Mouse (Mus musculus): ENCODE data around the gene Garnl3. TPM values are rescaled to one million over a fixed set of nuclear protein-coding genes. Genes with fewer than 3 reads are reported as not detected.

The Garnl3 gene
- polyA plus RNA-seq, 1 experiment from 2014 or later = 10.7 TPM

DNA sequence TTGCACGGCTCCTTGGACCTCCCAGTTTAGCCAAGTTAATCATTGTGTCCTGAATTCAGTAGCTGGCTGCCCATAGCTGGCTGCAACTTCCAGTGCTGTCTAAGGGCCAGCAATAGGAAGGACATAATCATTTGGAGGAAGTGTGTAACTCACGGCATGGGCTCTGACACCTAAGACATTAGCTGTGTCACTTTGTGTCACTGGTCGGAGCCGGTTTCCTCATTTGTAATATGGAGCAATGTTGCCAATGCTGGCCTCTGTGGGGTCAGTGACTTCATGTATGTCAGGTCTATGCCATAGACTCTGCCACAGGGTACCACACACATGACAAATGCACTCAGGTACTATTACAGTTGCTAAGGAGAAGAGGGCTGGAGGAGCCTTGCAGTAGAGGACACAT lies 171.2 kb downstream of the Garnl3 start:
- WGBS = 86% methylated on average over 4 of the region's 4 CpGs
- Histone ChIP-seq H3K36me3 (peaks cover 37% of the 10 kb centered on the region), H3K4me2 (replicated peaks) (peak overlapping the region; percentile 58), H3K4me1 (peaks cover 34% of the 10 kb centered on the region), H3K9me3 (replicated peaks) (no peaks in the 10 kb centered on the region), H3K27ac (replicated peaks) (no peak overlapping the region), H3K27me3 (no peaks in the 10 kb centered on the region), H3K9ac (peak overlapping the region; percentile 52; the same call in 1 of the 2 replicates), H3K4me3 (replicated peaks) (peak overlapping the region; percentile 64; the same call in 1 of the 2 replicates)
- no peak for ATAC-seq (ENCODE audit: insufficient number of reproducible peaks, low FRiP score, low TSS enrichment, low read depth)

DNA sequence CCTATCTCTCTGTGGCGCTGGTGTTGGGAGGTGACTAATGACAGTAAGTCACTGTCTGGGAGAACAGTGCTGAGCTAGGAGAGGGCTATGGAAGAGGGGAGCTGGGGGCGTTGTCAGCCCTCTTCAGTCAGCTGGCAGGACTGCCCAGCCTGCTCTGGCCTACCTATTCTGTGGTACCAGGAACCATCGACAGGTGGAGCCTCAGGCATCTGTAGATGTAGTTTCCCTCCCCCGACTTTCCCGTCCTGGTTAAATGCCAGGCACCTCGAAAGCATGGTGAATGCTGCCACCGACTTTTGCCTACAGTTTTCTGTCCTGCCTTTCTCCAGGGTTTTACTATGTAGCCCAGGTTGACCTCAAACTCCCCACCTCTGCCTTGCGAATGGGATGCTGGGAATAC lies 174.1 kb downstream of the Garnl3 start:
- peaks cover 36% of the 10 kb centered on the region for H3K36me3 ChIP-seq
- peaks cover 9% of the 10 kb centered on the region for H3K4me1 ChIP-seq
- H3K27ac ChIP-seq (replicated peaks) = no peak overlapping the region
- 57% methylated on average over 8 of the region's 8 CpGs for WGBS
- no peaks in the 10 kb centered on the region for H3K9me3 ChIP-seq (replicated peaks)
- no peak overlapping the region for H3K9ac ChIP-seq
- no peak overlapping the region for H3K4me2 ChIP-seq (replicated peaks)
- no peaks in the 10 kb centered on the region for H3K27me3 ChIP-seq
- no peak for ATAC-seq (ENCODE audit: insufficient number of reproducible peaks, low FRiP score, low TSS enrichment, low read depth)
- no peak overlapping the region for H3K4me3 ChIP-seq (replicated peaks)

DNA sequence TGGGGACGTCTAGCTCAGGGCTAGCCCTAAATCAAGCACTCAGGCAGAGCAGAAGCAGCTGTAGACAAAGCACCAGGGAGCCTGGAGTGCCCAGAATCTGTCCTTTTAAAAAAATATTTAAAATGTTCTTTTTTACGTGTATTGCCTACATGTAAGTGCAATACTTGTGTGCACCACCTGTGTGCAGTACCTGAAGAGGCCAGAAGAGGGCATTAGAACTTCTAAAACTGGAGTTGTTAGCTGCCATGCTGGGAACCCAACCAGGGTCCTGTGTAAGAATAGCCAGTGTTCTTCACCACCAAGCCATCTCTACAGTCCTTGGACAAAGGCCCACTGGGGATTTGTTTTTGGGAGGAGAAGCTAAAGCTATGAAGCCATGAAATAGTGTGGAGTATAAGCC lies 176.9 kb downstream of the Garnl3 start:
- Histone ChIP-seq H3K4me1 (no peaks in the 10 kb centered on the region), H3K27ac (replicated peaks) (no peak overlapping the region), H3K9ac (no peak overlapping the region), H3K27me3 (no peaks in the 10 kb centered on the region), H3K4me2 (replicated peaks) (no peak overlapping the region), H3K9me3 (replicated peaks) (no peaks in the 10 kb centered on the region), H3K36me3 (peaks cover 52% of the 10 kb centered on the region), H3K4me3 (replicated peaks) (no peak overlapping the region)
- 91% methylated on average over 2 of the region's 2 CpGs for WGBS
- no peak for ATAC-seq (ENCODE audit: insufficient number of reproducible peaks, low FRiP score, low TSS enrichment, low read depth)

DNA sequence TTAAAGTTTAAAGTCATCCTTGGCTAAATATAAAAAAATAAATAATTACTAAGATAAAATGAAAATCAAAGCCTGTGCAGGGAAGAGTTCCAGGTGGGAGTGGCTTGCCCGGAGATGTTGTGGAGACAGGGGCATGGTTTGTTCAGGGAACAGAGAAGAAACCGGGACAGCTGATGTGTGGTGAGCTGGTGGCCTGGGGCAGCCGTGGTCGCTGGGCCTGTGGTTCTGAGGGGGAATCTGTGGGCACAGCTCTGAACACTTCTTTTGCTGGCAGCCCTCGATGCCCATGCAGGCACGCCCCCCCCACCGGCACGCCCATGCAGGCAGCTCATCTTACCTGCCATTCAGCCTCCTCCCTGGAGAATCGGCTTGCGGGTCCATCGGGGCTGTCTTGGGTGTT lies 184.0 kb downstream of the Garnl3 start:
- ATAC-seq (ENCODE audit: insufficient number of reproducible peaks, low FRiP score, low TSS enrichment, low read depth) = no peak; the same call in 1 of the 2 replicates
- H3K4me1 ChIP-seq = no peaks in the 10 kb centered on the region
- peaks cover 59% of the 10 kb centered on the region for H3K36me3 ChIP-seq
- H3K4me2 ChIP-seq (replicated peaks) = no peak overlapping the region
- no peak overlapping the region for H3K4me3 ChIP-seq (replicated peaks)
- no peak overlapping the region for H3K27ac ChIP-seq (replicated peaks)
- H3K27me3 ChIP-seq = no peaks in the 10 kb centered on the region
- WGBS = 71% methylated on average over 11 of the region's 11 CpGs
- H3K9ac ChIP-seq = no peak overlapping the region
- no peaks in the 10 kb centered on the region for H3K9me3 ChIP-seq (replicated peaks)

DNA sequence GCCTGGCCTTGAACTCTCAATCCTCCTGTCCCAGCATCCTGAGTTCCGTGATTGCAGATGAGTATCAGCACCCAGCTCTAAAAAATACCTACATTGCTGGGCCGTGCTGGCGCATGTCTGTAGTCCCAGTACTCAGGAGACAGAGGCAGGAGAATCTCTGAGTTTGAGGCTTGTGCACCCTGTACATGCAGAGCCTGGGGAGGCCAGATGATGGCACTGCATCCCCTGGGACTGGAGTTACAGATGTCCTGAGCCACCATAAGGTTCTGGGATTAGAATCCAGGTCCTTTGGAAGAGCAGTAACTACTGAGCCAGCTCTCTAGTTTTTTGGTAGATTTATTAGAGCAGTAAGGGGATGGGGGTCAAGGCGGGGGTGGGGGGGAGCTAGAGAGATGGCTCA lies 191.0 kb downstream of the Garnl3 start:
- H3K4me2 ChIP-seq (replicated peaks) = no peak overlapping the region
- no peaks in the 10 kb centered on the region for H3K4me1 ChIP-seq
- no peaks in the 10 kb centered on the region for H3K27me3 ChIP-seq
- 95% methylated on average over 4 of the region's 4 CpGs for WGBS
- no peak overlapping the region for H3K9ac ChIP-seq
- H3K36me3 ChIP-seq = peaks cover 70% of the 10 kb centered on the region
- no peak for ATAC-seq (ENCODE audit: insufficient number of reproducible peaks, low FRiP score, low TSS enrichment, low read depth)
- no peaks in the 10 kb centered on the region for H3K9me3 ChIP-seq (replicated peaks)
- no peak overlapping the region for H3K4me3 ChIP-seq (replicated peaks)
- no peak overlapping the region for H3K27ac ChIP-seq (replicated peaks)

DNA sequence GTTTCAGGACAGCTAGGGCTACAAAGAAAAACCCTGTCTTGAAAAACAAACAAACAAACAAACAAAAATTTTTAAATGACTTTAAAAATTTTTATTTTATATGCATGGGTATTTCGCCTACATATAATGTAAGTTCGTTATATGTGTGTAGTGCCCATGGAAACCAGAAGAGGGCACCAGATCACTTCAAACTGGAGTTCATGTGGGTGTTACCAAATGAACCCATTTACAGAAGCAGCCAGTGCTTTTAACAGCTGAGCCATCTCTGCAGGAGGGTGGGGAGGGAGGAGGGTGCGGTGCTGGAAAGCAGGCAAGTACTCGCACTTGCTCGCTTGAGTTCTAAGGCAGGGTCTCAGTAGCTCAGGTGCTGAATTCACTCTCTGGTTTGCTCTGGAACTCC lies 192.0 kb downstream of the Garnl3 start:
- Histone ChIP-seq H3K4me1 (no peaks in the 10 kb centered on the region), H3K9me3 (replicated peaks) (no peaks in the 10 kb centered on the region), H3K36me3 (peaks cover 69% of the 10 kb centered on the region), H3K9ac (no peak overlapping the region), H3K27ac (replicated peaks) (no peak overlapping the region), H3K27me3 (no peaks in the 10 kb centered on the region), H3K4me3 (replicated peaks) (no peak overlapping the region), H3K4me2 (replicated peaks) (no peak overlapping the region)
- ATAC-seq (ENCODE audit: insufficient number of reproducible peaks, low FRiP score, low TSS enrichment, low read depth) = no peak
- 76% methylated on average over 5 of the region's 5 CpGs for WGBS

DNA sequence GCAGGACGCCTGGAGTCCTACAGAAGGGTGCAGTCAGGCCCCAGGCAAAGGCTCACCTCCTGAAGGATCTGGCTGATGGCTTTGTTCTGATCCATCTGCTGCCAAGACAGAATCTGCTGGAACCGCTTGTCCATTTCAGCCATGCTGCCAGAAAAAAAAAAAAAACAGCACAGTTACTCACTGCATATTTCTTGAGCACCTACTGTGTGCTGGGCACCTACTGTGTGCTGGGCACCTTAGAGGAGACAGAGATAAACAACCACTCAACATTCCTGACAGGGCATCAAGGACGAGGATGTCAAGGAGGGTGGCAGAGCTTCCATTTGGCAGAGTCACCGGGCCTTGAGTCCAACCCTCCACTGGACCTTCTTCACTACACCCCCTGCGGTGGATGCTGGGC lies 192.7 kb downstream of the Garnl3 start:
- ATAC-seq (ENCODE audit: insufficient number of reproducible peaks, low FRiP score, low TSS enrichment, low read depth) = no peak
- H3K9ac ChIP-seq = no peak overlapping the region
- no peaks in the 10 kb centered on the region for H3K27me3 ChIP-seq
- H3K9me3 ChIP-seq (replicated peaks) = no peaks in the 10 kb centered on the region
- H3K4me2 ChIP-seq (replicated peaks) = no peak overlapping the region
- no peak overlapping the region for H3K27ac ChIP-seq (replicated peaks)
- WGBS = 89% methylated on average over 5 of the region's 5 CpGs
- no peaks in the 10 kb centered on the region for H3K4me1 ChIP-seq
- peaks cover 71% of the 10 kb centered on the region for H3K36me3 ChIP-seq
- no peak overlapping the region for H3K4me3 ChIP-seq (replicated peaks)

Other genes with a start within 250 kb of the Garnl3 start
- gene Rpl12, start 170.1 kb downstream of the Garnl3 start, polyA plus RNA-seq (2015; fragmentation: Nextera tagmentation; extraction: Ambion mirVana) = 141 and 176 TPM in 2 replicates
- gene Lrsam1, start 170.0 kb downstream of the Garnl3 start, polyA plus RNA-seq (2015; fragmentation: Nextera tagmentation; extraction: Ambion mirVana) = 13.1 and 15.3 TPM in 2 replicates
- gene Slc2a8, start 149.6 kb downstream of the Garnl3 start, polyA plus RNA-seq (2015; fragmentation: Nextera tagmentation; extraction: Ambion mirVana) = 22.2 and 25.2 TPM in 2 replicates
- gene Angptl2, start 84.4 kb upstream of the Garnl3 start, polyA plus RNA-seq (2015; fragmentation: Nextera tagmentation; extraction: Ambion mirVana) = 59.2 and 62.1 TPM in 2 replicates
- 3.0 and 3.2 TPM in 2 replicates for gene Ralgps1, start 239.8 kb upstream of the Garnl3 start, polyA plus RNA-seq (2015; fragmentation: Nextera tagmentation; extraction: Ambion mirVana)